Mouse (Mus musculus): ENCODE measurements around the gene Klk13.
"Not testable (repeated sequence)": the region's sequence is repeated elsewhere in the genome, so short reads cannot be mapped to it uniquely, and the experiment has no call there.

Gene Klk13
- long read RNA-seq, experiment 1: 0 reads
- long read RNA-seq, experiment 2: 0 reads

DNA sequence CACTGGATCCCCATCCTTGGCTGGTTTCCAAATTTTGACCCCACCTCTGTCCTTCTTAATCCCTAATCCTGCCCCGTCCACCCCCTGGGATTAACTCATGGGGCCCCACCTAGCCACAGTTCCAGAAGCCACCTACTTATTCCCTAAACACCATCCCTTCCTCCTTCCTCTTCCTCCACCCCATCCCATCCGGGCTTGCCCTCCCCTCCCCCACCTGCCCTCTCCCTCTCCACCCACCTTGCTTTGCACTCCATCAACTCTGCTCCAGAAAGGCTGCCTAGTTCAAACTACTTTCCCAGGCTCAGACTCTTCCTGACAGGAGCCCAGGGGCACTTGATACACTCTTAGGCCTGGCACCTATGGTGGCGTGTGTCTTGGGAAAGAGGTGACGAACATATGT lies at the start of gene Klk13:
Gene Klk13, plus strand, starts transcription at position 301 of the 400 bp plus-strand sequence.
- intact Hi-C loops (cut with DNase I): no loop called here

- intact Hi-C loops (cut with DNase I): no loop called here
These were observed 49.6 kb upstream of the Klk13 start for GRCm38 (mm10) chr7:43662804-43663203.

DNA sequence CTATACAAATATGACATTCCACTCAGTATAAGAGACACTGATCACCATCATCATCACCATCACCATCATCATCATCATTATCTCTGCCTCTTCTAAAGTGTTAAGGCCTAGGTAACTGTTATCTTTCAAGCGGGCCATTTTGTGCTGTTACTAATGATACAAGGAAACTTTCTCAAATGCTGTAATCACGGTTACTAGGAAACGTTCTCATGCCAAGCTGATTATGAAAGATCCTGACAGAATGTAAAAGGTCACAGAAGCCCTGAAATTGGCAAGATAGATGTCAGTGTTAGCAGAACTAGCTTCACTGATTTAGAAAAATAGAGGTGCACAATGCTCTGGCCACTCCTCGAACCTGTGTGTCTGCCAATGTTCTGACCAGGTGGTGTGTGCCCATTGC lies 45.1 kb upstream of the Klk13 start:
- intact Hi-C loops (cut with DNase I): not testable (repeated sequence)

- intact Hi-C loops (cut with DNase I): no loop called here
These were observed 43.8 kb upstream of the Klk13 start for GRCm38 (mm10) chr7:43668582-43668981.

DNA sequence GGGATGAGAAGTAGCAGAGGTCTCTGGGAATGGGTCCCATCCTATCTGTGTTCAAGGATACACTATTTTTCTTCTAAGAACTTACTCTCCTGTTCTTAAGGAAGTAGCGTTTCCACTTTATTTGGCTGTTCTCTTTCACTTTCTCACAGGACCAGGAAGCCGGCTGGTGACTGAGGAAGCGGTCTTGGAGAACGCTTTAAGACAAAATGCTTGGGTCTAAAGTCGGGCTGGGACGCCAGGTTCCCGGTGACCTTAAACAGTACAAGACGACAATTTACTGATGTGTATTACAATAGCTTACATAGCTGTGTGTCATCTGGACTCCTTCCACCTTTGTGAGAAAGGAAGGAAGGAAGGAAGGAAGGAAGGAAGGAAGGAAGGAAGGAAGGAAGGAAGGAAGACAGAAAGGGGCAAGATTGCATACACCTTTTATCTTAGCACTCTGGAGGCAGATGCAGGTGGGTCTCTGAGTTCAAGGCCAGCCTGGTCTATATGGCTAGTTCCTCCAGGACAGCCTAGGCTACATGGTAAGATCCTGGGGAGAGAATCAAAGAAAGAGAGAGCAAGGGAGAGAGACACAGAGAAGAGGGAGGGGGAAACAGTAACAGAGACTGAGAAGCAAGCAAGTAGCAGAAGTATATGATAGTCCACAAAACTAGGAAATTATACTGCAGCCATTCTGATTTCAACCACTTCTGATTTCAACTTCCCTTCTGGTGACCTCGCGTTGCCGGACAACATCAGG lies 41.1 kb upstream of the Klk13 start:
- intact Hi-C loops (cut with DNase I): loop anchor here (5.0 kb wide), 1 partner anchor 89 kb away; no protein-coding TSS in a partner anchor

DNA sequence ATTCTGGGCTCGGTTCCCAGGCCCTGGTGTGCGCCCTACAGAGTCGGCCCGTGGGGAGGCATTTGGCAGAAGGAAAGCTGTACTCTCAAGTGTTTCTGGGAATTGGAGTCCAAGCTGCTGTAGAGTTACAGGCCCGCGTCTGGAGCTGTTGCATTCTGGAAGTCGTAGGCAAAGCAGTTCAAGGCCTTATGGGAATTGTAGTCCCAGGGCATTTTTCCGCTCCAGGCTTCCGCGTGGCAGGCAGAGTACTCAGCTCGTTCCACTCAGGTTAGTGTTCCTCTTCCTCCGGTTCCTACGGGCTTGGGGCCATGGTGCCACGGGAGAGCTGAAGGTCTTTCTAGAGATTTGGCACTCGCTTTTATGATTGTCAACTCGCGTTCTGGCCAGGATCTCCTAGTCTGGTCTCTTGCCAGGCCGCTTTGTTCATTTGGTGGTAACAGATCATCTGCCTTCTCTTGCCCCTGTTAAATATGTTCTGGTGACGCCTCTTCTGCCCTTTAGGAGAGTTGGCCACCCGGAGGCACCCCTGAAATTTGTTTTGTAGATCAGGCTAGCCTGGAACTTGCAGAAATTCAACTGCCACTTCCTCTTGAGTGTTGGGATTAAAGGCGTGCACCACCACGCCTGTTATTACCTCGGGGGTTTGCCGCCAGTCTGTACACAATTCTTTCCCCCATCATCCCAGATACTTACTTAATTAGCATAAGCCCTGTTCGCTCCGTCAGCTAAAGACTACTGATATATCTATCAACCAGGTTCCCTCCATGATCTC lies 40.4 kb upstream of the Klk13 start, which contains the start of gene Ctu1:
Gene Ctu1, plus strand, starts transcription at position 208 of the 772 bp plus-strand sequence.
- intact Hi-C loops (cut with DNase I): loop anchor here (5.0 kb wide), 1 partner anchor 90 kb away; no protein-coding TSS in a partner anchor

- intact Hi-C loops (cut with DNase I): loop anchor here (5.0 kb wide), 1 partner anchor 90 kb away; no protein-coding TSS in a partner anchor
These were observed 39.6 kb upstream of the Klk13 start for GRCm38 (mm10) chr7:43672581-43673260.

GRCm38 (mm10) chr7:43675091-43675490 lies 37.3 kb upstream of the Klk13 start:
- intact Hi-C loops (cut with DNase I): loop anchor here (5.0 kb wide), 1 partner anchor 383 kb away; no protein-coding TSS in a partner anchor

- intact Hi-C loops (cut with DNase I): loop anchor here (2.0 to 5.0 kb wide), 2 partner anchors 216 to 386 kb away; no protein-coding TSS in a partner anchor
These were observed 33.9 kb upstream of the Klk13 start for GRCm38 (mm10) chr7:43678517-43678916.

- intact Hi-C loops (cut with DNase I): loop anchor here (2.0 kb wide), 1 partner anchor 102 kb away; no protein-coding TSS in a partner anchor
These were observed 31.4 kb upstream of the Klk13 start for GRCm38 (mm10) chr7:43680960-43681359.

GRCm38 (mm10) chr7:43682511-43682910 lies 29.9 kb upstream of the Klk13 start:
- intact Hi-C loops (cut with DNase I): not testable (repeated sequence)

DNA sequence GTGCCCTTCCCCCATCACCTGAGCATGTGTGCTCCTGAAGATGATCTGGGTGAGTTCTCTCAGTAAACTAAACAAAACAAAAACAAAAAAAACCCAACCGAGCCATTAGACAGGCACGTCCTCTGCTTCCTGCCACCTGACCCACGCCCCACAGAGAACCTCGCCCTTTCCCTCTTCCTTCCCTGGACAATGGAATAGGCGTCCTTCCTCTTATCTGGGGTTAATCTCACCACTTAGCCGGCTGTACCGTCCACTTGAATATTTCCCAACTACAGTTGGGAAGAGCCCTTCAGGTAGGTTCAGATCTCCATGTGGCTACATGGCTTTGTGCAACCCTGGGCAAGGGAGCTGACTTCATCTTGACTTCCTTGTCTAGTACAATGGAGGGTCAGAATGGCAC lies 27.3 kb upstream of the Klk13 start:
- intact Hi-C loops (cut with DNase I): no loop called here

DNA sequence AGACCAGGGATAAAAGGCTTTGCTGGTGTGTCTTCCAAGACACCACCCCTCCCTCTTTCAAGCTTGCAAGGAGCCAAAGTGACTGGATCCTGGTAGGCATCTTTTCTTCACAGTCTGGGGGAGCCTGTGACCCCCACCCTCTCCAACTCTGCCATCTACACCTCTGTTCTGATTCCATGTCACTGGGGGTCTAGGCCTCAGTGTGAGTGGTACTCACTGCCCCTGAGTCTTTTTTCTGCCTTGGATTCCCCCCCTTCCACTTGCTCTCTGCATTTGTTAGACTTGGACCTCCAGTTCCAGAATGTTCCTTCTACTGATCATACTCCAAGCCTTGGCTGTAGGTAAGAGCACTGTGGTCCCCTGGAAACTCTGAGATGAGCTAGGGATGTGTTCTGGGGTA lies 22.2 kb upstream of the Klk13 start, which contains the start of gene Klk14:
Gene Klk14, plus strand, starts transcription at position 301 of the 400 bp plus-strand sequence.
- intact Hi-C loops (cut with DNase I): no loop called here

- intact Hi-C loops (cut with DNase I): no loop called here
These were observed 2.3 kb upstream of the Klk13 start for GRCm38 (mm10) chr7:43710031-43710430.

DNA sequence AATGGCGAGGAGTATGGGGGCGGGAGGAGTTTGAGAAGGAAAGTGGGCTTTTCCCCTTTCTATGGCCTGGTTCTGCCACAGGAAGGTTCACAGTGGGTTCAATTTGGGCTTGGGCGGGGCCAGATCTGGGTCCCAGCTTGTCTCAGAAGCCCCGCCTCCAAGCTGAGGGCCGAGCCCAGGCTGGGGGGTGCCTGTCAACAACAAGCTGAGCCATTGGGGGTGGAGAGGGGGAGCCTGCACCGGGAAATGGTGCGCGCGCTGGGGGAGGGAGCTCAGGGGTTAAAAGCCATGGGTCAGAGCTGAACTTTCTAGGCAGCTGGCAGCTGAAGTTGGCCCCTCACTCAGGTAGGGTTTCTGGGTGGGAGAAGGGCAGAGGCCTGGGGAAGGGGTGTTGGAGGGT lies 550 bp downstream of the Klk13 start:
- intact Hi-C loops (cut with DNase I): no loop called here

- intact Hi-C loops (cut with DNase I): no loop called here
These were observed 1.5 kb downstream of the Klk13 start for GRCm38 (mm10) chr7:43713741-43714351.

DNA sequence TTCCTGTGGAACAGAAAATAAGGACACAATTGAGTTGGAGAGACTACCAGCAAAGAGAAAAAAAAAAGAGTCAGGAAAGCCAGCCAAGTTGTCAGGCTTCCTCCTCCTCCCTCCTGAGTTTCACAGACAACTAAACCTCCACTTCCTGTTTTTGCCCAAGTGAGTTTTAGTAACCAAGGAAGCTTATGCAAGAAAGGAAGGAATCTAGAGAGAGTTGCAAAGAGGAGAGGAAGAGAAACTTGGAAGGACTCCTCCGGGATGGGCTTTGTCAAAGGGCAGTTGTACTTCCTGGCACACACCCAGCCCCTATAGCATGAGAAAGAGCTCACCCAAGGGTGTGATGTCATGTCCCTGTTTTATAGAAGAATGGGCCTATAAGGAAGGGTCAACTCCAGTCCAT lies 35.4 kb downstream of the Klk13 start:
- intact Hi-C loops (cut with DNase I): no loop called here

GRCm38 (mm10) chr7:43752806-43753205 lies 40.4 kb downstream of the Klk13 start:
- intact Hi-C loops (cut with DNase I): no loop called here

DNA sequence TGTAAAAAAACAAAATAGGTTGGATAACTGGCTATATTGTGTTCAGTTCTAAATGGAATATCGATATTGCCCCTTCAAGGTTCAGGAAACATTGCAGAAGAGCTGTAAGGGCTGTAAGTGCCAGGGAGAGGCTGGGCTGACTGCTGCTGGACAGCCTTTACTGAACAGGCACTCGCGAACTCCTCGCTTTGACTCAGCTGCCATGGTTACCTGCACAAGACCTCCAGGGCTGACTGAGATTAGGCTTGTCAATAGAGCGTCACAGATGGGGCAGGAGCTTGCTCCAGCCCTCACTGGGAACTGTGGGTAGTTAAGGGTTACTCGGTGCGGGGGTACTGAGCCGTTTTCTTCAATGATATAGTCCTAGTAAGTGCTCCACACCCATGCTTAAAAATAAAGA lies 54.1 kb downstream of the Klk13 start:
- intact Hi-C loops (cut with DNase I): no loop called here

DNA sequence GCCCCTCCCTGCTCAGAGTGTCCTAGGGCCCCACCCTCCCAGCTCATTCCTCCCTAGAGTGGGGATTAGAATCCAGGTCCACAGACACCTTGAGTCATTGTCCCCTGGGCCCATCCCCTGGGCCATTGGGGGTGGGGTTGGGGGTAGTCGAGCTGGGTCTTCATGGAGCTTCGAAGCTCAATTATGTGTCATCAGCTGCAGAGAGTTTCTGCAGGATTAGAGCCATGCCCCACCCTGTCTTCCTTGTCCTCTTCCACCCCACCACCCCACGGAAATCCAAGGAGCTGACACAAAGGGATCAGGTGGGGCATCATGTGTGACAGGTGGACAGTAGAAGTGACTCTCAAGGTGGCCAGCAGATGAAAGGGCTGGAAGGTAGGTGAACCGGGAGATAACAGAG lies 56.2 kb downstream of the Klk13 start, which contains the start of gene Klk12:
Gene Klk12, plus strand, starts transcription at position 301 of the 400 bp plus-strand sequence.
- intact Hi-C loops (cut with DNase I): no loop called here

- intact Hi-C loops (cut with DNase I): no loop called here
These were observed 57.3 kb downstream of the Klk13 start for GRCm38 (mm10) chr7:43769636-43770035.
